Mouse (Mus musculus): Measurements from ENCODE around the gene Mst1r.
A peak's percentile ranks its signal among the peaks of the same experiment; 100 is the strongest.

Gene Mst1r

GRCm38 (mm10) chr9:107950460-107951355 is 44.0 kb downstream of the Mst1r start:
- peak; percentile 83 for DNase-seq (ENCODE audit: low read depth, low spot score)

GRCm38 (mm10) chr9:107955613-107956289 is 49.1 kb downstream of the Mst1r start:
- DNase-seq (ENCODE audit: low read depth, low spot score), result no peak

- DNase-seq (ENCODE audit: low read depth, low spot score), result no peak
These were observed 50.5 kb downstream of the Mst1r start for GRCm38 (mm10) chr9:107957141-107957540.

- DNase-seq (ENCODE audit: low read depth, low spot score), result no peak
These were observed 53.2 kb downstream of the Mst1r start for GRCm38 (mm10) chr9:107959896-107960295.

GRCm38 (mm10) chr9:107960928-107961327 is 54.3 kb downstream of the Mst1r start:
- no peak for DNase-seq (ENCODE audit: low read depth, low spot score)

- DNase-seq (ENCODE audit: low read depth, low spot score), result no peak
These were observed 54.7 kb downstream of the Mst1r start for GRCm38 (mm10) chr9:107961351-107961762.

GRCm38 (mm10) chr9:107961881-107962280 is 55.2 kb downstream of the Mst1r start:
- DNase-seq (ENCODE audit: low read depth, low spot score), result no peak

- DNase-seq (ENCODE audit: low read depth, low spot score), result no peak
These were observed 56.2 kb downstream of the Mst1r start for GRCm38 (mm10) chr9:107962916-107963315.

GRCm38 (mm10) chr9:107963700-107964099 is 57.0 kb downstream of the Mst1r start:
- DNase-seq (ENCODE audit: low read depth, low spot score), result peak; percentile 68

GRCm38 (mm10) chr9:107964681-107965080 is 58.0 kb downstream of the Mst1r start:
- DNase-seq (ENCODE audit: low read depth, low spot score), result no peak

- no peak for DNase-seq (ENCODE audit: low read depth, low spot score)
These were observed 60.0 kb downstream of the Mst1r start for GRCm38 (mm10) chr9:107966676-107967075.

GRCm38 (mm10) chr9:107967437-107967836 is 60.8 kb downstream of the Mst1r start:
- no peak for DNase-seq (ENCODE audit: low read depth, low spot score)

- no peak for DNase-seq (ENCODE audit: low read depth, low spot score)
These were observed 61.9 kb downstream of the Mst1r start for GRCm38 (mm10) chr9:107968531-107968930.

Measured in retina, adult 2 months (tissue).